Mouse (Mus musculus) adrenal gland, postnatal 25 days (tissue): ENCODE results near the gene Tmod3. TPM values are rescaled to one million over a fixed set of nuclear protein-coding genes. Genes with fewer than 3 reads are reported as not detected.
"Not testable (repeated sequence)": the region's sequence is repeated elsewhere in the genome, so short reads cannot be mapped to it uniquely, and the experiment has no call there.

Experiments used
- DNase-seq: peaks from one replicate; pipeline ENCODE4 v3.0.0; 2021; ENCODE audit warnings: mixed read lengths
- total RNA-seq: library from RNA; stranded (reverse); gene quantifications from 2 replicates; pipeline ENCODE4 v1.2.3, GENCODE M21; 2021

Gene Tmod3
- total RNA-seq, 1 experiment from 2014 or later = 65.6 TPM

DNA sequence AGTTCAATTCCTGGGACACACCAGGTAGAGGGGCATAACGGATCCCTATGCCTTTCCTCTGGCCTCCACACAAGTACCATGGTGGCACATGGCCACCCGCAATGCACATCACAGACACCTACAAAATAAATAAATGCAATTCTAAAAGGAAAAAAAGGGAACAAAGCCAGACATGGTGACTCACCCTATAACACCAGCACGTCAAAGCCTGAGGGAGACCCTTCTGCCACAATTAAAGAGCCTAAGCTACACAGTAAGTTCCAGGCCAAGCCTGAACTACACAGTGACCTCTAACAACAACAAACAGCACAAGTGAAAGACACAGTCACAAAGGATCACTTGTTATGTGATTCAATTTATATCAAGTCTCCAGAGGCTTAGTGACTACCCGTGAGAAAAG is 5.7 kb downstream of the Tmod3 start:
- DNase-seq = no peak

DNA sequence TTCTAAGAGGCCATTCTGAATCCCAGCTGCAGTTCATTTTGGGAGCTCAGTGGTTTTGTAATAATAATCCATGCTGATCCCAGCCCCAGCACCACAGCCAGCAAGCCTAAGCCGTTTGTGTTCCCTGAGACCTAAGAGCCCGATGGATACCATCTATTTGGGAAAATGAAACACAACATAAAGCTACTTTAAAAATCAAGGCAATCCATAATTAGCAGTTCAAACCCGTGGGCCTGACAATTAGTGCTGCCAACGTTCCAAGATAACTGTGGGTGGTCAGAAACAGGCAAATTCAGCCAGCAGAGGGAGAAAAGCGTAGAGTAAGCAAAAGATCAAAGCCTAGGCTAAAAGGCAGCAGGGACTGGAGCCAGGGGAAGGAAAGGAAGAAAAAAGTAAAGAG is 8.1 kb downstream of the Tmod3 start:
- no peak for DNase-seq

GRCm38 (mm10) chr9:75549010-75549409 is 10.4 kb downstream of the Tmod3 start:
- no peak for DNase-seq

- DNase-seq = peak; percentile 85
These were observed 12.4 kb downstream of the Tmod3 start for GRCm38 (mm10) chr9:75546885-75547553.

GRCm38 (mm10) chr9:75545514-75545913 is 13.9 kb downstream of the Tmod3 start:
- no peak for DNase-seq

- DNase-seq = no peak
These were observed 18.0 kb downstream of the Tmod3 start for GRCm38 (mm10) chr9:75541497-75541896.

DNA sequence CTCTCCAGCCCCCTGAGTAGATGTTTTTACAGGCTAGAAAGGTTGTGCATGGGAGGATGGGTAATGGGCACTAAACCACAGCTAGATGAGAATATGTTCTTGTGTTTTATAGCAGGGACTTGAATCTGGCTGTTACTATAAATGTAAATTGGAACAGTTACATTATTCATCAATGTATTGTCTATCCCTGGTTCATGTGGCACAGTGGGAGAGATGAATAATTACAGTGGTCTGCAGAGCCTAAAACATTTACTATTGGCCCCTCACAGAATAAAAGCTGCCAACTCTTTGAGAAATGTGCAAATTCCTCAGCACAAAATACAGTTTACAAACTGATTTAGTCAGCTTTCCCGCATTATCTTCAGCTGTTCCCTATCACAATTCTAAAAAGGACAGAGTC is 23.0 kb downstream of the Tmod3 start:
- DNase-seq = no peak

DNA sequence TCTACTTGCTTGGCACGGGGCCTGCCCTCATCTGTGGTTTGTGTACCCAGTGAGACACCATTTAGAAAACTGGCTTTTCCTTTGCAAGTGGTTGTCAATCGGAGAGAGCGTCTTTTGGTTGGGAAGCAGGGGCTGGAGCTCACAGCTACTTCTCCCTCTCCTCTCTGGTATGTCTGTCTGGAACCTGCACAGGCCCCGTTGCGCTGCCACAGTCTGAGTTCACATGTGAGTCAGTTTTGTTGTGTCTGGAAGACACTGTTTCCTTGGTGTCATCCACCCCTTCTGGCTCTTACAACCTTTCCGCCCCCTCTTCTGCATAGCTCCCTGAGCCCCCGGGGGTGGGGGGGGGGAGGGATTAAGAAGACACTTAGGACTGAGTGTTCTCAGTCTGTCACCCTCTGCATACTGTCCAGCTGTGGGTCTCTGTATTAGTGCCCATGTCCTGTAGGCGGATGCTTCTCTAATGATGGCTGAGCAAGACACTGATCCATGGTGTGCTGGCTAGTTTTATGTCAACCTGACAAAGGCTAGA is 25.0 kb downstream of the Tmod3 start:
- DNase-seq = no peak

DNA sequence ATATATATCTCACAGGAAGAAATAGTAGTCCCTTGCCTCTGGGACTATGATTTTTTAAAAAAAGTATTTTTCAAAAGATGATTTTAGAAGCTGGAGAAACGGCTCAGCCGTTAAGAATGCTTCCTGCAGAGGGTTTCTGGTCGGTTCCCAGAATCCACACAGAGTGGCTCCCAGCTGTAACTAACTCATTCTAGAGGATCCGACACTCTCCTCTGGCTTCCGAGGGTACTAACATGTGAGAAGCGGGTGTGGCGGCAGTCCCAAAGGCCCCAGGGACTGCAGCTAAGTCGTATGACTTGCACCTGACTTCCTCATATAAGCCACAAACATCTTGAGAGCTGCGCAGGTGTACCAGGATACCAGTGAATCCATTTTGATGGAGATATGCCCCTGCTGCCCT is 26.5 kb downstream of the Tmod3 start:
- DNase-seq = not testable (repeated sequence)

DNA sequence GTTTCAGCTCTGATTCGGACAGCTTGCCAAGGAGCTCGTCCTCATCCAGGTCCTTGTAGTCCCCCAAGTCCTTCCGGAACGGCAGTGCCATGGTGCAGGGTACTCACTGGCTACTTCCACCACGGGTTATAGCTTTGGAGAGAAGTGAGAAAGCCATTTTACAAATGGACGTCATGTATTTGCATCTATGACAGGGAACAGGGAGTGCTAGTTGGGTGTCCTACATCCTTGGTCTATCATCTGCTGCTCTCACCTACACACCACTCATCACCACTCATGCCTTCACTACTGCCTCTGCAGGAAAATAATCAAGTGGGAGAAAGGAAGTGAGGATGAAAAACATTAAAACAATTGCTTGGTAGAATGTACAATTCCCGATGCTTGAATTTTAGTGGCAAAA is 27.0 kb downstream of the Tmod3 start:
- no peak for DNase-seq

DNA sequence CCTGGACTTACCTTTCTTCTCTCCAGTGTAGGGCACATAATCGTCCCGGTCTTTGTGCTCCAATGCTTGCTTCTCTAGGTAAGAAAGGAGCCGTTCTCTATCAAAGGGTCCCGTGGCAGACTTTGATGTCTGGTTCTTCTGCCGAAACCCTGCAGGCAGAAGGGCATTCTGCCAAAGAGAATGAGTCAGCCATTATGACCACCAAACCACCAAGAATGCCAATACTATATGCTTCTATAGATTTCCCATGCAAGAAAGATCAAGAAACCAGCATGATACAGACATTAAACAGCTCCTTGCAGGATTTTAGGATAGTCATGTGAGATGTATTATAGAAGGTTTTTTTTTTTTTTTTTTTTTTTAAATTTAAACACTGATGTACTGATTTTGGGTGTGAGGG is 30.1 kb downstream of the Tmod3 start:
- no peak for DNase-seq

GRCm38 (mm10) chr9:75528096-75528495 is 31.4 kb downstream of the Tmod3 start:
- DNase-seq = no peak

GRCm38 (mm10) chr9:75527368-75528059 is 31.9 kb downstream of the Tmod3 start:
- peak; percentile 30 for DNase-seq

GRCm38 (mm10) chr9:75523646-75524045 is 35.8 kb downstream of the Tmod3 start:
- DNase-seq = no peak

- no peak for DNase-seq
These were observed 37.2 kb downstream of the Tmod3 start for GRCm38 (mm10) chr9:75522217-75522616.

DNA sequence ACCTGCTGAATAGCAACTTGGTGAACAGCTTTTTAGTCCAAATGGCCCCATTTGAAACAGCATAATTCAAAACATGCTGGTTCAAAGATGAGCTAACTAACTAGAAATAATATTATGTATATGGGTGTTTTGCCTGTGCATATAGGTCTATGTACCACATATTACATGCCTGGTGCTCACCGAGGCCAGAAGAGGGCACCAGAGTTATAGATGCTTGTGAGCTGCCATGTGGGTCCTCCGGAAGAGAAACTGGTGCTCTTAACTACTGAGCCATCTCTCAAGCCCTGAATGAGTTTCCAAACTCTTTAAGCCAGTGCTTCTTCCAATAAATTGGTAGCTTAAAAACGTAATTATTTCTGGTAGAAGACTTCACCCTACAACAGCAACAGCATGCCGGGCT is 37.7 kb downstream of the Tmod3 start:
- DNase-seq = peak; percentile 48

DNA sequence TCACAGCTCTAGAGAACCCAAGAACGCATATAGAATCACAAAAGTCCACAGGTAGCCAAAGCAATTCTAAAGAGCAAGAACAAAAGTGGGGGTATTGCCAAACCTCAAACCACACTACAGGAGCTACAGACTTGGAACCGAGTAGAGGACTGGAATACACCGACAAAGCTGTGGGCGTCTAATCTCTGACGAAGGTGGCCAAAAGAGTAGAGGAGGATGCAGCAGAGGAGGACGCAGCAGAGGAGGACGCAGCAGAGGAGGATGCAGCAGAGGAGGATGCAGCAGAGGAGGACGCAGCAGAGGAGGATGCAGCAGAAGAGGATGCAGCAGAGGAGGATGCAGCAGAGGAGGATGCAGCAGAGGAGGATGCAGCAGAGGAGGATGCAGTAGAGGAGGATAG is 38.5 kb downstream of the Tmod3 start:
- DNase-seq = no peak

DNA sequence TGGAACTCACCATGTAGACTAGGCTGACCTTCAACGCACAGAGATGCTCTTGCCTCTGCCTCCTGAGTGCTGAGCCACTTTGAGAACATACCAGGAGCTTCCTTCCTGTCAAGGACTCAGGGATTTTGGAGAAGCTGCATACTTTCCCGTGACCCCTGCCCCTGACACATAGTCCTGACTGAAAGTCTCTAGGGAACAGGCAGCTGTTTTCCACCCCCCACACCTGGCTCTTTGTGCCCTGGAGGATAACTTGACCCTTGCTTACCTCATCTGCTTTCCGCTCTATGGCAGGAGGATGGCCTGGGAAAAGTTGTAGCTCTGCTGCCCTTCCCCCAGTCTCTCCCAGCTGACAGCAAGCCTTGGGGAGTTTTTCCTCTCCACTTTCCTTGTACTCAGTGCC is 41.7 kb downstream of the Tmod3 start:
- DNase-seq = no peak

DNA sequence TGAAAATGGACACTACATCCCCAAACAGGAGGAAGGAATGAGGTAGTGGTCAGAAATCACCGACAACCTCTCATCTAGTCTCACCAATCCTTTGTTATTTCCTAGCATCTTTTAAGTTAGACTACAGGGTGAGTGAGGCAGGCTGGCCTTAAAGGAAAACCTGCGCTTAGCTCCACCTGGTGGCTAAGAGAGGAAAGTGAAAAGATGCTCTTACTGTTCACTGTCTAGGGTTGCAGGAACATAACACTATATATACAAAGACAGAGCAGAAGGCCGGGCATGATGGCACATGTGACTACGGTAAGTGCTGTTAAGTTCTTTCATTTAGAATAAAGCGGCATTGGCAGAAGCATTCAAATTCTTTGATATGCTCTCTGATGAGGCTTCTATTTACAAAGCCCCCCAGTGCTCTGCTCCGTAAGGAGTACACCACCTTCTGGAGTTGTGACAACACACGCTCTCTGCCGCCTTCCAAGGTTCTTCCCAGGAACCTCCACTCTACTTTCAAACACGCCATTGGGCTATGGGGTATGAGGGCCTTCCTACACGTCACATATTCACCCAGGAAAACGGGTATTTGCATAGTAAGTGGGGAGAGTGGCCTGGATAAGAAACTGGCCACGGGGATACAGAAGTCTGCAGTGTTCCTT is 43.9 kb downstream of the Tmod3 start:
- DNase-seq = no peak

- no peak for DNase-seq
These were observed 48.1 kb downstream of the Tmod3 start for GRCm38 (mm10) chr9:75511236-75511939.

DNA sequence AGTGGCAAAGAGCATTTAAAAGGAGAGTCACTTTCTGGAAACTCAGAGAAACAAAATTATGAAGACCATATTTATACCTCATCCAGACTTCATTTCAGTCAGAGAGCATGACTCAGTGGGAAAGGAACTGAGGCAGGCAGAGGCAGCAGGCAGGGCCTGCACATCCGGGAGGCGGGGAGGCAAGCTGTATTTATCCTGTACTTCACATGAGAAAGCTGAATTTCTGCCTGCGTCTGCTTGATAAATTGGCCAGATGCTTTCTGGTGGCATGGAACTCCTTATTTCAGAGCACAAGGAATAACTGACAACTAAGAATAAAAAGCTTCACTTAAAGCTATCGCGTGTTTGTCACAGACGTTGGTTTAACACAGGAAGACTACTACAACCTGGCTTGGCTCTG is 55.1 kb downstream of the Tmod3 start:
- no peak for DNase-seq

GRCm38 (mm10) chr9:75498571-75498970 is 60.9 kb downstream of the Tmod3 start:
- no peak for DNase-seq

DNA sequence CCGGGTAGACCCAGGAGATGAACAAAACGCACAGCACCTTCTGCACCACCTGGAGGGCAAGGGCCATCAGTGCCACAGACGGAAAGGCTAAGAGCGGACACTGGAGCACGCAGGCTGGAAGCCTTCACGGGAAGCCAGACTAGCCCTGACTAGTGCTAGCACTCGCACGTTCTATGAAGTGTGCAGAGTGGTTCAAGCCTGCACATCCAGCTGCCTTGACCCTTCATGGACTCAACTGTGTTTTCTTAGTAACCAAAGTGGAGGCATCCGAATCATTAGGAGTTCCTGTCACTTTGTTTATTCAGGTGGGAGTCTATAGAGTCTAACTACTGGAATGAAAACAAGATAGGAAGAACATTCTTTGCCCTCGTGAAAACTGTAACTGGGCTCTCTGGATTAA is 63.5 kb downstream of the Tmod3 start:
- no peak for DNase-seq
